Mouse (Mus musculus) T-helper 1 cell (primary cell): Measurements from ENCODE around the gene Ptprg.

ENCODE experiments used
- in situ Hi-C: fragments of 300-600 bp; cut with MboI, MseI; formaldehyde crosslinking; loops from one replicate; pipeline ENCODE4 v1.15.1; 2025; ENCODE audit warnings: high pct_unique_total_duplicates

Ptprg gene

DNA sequence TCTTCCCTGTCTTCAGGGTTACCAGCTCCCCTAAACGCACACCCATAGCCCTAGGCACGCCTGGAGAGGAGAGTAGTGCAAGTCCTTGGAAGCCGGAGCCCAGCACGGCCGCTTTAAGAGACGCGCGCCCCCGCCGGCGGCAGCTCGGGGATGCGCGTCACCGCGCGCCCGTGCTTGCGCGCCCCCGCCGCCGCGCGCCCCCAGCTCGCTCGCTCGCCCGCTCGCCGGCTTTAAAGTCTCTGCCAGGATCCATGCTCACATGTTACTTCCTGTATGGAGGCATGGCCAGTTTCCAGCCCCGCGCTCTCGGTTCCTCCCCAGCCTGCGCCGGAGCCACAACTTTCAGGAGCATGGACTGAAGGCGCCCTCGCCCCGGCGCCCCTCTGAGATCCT, at the start of gene Ptprg:
Gene Ptprg (plus strand): TSS at position 260 of the 393 bp plus-strand sequence.
- in situ Hi-C loops: no loop called here

DNA sequence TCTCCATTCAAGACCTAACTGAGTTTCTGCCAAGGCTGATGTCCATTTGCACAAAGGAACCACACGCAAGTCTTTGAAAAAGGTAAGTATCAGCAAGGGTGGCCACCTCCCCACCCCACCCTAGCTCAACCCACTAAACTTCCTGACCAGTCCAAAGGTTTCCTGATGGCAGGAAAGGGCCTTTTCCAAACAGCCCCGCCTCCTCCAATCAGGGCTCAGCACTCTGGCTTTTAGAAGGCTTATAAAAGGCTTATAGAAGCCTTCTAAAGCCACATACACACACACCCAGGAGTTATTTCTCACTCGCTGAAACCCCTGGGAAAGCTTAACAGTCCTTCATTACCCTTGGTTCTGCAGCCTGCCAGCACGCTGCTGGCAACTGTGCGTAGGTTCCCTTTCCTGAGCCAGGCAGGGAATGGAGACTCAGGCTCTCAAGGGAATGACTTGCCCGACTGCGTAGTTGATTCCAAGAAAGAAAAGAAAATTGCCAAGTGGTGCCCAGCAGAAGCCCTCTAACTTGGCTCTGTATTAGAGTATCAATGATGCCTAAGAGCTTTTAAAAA, 49.4 kb upstream of the Ptprg start:
- in situ Hi-C loops: no loop called here

DNA sequence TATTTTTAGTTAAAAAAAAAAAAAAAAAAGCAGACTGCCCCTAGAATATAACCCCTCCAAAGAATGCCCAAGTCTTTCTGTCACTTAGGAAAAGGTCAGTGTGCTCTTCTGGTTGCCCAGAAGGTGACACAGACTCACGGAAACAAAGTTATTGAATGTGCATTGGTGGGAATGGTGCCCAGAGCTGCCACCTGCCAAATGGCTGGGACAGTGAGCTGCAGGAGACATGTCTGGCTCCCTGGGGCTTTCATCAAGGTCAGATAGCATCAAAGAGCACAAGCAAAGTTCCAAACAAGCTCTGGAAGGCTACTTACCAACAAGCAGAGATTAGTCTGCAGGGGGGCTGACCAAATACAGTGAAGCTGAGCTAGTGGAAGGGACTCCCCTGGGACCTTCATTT, 43.2 kb upstream of the Ptprg start:
- in situ Hi-C loops: no loop called here

DNA sequence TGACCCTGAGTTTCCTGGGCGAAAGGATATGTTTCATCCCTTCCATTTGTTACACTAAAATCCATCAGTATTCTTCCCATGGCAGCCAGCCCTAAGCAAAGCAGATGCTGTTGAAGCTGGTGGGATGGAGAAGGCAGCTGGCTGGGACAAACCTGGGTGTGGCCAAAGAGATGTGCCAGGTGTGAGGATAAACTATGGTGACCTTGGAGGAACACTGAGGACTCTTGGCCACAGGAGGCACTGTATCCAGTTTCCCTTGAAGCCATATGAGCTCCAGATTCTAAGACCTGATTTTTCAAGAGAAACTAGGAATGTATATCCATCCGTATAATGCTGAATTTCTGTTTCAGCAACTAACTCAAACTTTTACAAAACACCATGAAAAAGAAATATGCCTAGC, 34.2 kb upstream of the Ptprg start:
- in situ Hi-C loops: no loop called here

DNA sequence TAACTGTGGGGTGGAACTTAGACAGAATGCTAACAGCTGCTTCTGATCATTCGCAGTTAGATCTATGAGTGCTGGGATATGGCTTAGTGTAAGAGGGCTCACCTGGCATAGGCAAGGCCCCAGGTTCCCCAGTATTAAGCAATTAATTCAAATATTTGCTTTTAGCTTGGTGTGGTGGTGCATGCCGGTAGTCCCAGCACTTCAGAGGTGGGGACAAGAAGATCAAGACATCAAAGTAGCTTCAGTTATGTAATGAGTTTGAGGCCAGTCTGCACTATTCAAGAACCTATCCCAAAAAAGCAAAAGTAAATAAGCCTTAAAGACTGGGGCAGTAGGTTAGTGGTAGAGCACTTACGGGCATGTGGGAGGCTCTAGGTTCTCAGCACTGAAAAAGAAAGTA, 30.3 kb upstream of the Ptprg start:
- in situ Hi-C loops: no loop called here

DNA sequence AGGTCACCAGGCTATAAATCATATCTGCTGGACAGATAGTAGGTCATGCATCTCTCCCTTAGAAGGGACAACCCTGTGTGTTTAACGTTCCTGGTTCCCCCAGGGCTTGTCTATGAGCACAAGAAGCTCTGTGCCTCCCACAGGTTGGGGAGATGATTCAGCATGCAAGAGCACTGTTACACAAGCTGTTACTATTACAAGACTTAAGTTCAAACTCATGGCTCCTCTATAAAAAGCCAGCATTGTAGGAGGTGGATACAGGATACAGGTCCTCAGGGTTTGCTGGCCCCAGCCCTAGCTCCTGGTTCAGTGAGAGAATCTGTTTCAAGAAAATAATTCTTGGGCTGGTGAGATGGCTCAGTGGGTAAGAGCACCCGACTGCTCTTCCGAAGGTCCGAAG, 23.7 kb upstream of the Ptprg start:
- in situ Hi-C loops: no loop called here

DNA sequence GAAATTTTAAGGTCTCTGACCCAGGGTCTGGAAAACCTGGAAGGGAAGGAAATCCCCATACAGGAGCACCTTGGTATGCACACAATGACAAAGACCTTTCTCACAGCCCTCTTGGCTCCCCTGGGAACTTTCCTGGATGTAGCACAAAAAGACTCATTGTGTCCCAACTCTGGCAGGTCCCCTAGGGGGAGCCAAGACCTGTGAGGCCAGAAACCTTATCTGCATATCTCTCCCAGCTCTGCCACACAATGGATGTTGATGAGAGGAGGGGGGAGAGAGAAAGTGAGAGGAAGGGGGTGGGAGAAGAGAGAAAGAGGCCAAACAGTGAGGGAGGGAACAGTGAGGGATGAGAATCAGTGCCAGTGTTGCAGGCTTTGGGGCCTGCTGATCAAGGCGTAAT, 18.9 kb upstream of the Ptprg start:
- in situ Hi-C loops: no loop called here

DNA sequence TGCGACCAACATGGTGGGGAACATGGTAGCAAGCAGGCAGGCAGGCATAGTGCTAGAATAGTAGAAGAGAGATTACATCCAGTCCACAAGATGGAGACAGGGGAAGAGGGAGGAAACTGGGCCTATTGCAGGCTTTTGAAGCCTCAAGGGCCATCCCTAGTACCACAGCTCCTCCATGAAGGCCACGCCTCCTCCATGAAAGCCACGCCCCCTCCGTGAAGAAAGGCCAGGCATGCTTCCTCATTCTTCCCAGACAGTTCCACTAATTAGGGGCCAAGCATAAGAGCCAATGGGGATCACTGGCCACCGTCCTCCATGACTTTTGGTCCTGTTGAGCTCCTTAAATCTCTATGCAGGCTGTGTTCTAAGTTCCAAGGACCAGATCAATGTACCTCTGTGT, 17.2 kb upstream of the Ptprg start:
- in situ Hi-C loops: no loop called here

DNA sequence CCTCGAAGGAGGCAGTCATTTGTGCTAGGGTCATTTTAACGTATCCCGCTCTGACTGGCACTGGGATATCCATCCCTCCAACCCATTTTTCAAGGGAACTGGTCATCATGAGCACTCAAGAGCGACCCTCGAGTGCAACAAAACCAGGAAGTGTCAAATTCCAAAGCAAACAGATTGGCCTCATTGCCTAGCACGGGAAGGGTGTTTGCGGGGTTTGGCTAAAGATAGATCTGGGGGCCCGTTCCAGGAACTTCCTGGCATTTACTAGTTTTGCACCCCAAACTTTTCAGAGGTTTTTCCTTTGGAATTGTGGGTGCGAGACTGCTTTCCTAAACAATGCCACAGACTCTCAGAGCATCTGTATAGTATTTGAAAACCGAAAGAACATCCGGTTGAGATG, 1.4 kb upstream of the Ptprg start:
- in situ Hi-C loops: no loop called here

DNA sequence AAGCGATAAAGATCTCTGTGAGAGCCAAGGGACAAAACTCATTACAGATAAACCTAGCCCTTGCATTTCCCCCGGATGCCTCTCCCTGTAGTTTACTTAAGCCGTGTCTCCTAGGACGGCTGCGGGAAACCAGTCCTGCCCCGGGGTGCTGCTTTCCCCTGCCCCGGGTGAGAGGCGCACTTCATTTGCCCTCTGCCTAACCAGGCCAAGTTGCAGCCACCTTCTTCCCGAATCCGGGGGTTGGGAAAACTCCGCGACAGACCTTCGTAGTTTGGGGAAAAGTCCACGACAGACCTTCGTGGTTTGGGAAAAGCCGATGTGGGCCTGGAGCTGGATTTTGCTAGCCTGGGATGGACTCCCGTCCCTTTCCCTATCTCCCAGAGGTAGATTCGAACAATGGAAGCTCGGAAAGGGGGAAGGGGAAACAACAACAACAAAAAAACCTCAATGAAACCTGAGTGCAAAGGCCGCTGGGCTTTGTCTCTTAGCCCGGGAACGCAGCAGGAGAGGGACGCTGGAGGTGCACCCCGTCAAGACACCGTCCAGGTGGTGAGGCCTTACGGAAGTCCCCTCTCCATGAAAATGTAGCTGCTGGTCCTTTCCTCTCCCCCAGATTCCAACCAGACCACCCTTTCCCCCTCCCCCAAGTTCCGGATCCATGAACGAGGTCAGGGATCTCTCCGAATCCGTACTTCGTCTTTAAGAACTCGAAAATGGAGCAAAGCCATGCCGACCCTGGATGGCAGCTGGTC, 635 bp upstream of the Ptprg start:
- in situ Hi-C loops: no loop called here

DNA sequence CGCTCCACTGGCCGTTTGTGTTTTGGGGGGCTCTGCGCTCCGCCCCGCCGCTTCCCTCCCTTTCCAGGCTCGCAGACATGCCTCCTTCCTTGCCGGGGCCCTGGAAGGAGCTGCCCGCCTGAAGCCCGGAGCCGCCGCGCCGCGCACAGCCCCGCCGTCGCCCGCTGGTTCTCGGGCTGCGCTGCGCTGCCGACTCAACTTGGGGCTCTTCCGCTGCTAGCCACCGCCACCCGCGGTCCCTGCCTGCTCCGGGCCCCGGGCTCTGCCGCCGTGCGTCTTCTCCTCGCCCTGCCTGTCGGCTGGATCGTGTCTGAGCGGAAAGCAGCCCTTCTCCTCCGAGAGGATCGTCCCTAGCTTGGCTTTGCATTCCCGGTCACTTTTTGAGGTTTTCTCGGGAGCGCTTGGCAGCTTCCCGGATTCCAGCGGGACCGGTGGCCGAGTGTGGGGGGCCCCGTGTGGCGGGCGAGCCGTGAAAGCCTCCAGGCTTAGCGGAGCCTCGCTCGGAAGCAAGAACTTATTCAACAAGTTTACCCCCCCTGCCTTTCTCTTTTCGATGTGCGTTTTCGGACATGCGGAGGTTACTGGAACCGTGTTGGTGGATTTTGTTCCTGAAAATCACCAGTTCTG, 460 bp downstream of the Ptprg start:
- in situ Hi-C loops: no loop called here

DNA sequence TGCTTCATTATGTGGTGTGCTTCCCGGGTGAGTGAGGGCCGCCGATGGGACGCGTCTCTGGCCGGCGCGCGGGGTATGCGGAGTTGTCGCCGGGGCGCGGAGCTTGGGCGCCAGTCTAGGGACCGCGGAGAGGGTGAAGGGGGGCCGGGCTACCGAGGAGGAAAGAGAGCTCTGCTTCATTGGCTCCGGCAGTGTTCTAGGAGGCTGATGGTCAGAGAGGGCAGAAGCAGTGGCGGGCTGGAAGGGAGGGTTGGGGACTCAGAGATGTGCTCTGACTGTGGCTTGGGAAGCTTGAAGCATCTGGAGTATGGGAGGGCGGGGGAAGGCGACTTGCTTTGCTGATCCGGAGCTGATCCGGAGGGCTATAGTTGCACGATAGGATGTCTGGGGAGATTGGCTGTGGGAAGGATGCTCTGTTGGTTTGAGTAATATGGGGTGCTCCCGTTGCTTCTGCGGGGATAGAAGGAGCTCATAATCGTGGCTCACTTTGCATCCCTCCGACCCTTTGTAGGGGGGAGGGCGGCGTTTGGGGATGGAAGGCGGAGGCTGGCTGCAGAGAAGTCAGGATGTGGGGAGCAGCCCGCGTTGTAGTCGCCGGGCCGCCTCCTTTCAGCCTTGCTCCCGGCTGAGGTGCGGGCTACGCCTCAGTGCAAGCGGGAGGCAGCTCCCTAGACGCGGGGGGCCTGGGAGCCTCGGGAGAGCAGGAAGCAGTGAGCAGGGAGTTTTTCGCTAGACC, 1.1 kb downstream of the Ptprg start:
- in situ Hi-C loops: no loop called here

DNA sequence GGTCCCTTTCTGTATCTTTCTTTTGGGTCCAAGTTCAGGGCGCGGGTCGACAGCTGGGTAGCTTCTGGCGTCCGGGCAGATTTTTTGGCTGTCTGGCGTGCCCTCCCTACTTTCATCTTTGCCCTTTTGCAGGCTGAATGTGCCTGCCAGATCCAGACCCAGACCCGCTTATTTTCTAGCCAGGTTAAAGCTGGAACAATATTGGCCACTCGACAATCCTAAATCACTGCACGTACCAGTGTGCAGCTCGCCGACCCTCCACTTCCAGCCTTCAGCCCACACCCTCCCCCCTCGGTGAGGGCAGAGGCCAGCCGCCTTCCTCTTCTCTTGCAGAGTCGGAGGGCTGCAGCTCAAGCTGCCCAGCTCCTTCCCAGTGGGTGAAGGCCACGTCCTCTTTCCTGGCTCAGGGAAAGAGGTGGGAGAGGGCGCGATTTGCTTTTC, 1.7 kb downstream of the Ptprg start:
- in situ Hi-C loops: no loop called here

DNA sequence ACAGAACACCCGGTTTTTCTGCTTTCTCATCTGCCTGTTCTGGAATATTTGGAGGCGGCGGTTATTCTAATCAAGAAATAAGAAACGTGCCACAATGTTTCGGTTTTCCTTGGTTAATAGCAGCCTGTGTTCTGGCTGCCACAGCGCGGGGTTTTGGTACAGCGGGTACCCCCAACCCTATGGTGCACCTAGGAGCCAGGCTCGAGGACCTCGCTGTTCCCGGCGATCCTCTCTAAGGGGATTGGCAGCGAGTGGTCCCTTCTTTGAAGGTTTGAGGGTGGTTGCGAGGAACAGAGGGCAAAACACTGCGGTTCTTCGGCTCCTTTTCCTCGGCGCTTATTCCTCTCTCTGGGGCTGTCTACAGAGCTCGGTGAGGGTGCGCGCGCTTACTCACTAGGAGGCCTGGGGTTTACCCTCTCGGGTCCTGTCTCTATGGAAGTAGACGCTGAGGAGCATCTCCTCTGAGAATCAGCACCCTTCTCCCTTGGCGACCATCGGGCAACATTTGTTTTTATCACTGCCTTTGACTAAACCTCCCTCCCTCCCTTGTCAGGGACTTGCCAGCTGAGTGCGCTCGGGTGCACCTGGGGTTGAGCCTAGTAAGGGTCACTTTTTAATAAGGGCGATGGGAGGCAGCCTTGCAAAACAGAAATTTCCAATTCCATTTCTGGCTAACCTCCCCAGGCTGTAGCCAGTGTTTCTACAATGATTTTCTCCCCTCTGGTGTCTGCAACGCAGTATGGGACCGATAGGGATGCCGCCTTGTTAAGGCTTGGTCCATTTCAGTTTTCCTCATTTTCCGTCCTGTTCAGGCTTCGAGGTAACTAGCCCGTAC, 2.4 kb downstream of the Ptprg start:
- in situ Hi-C loops: no loop called here

DNA sequence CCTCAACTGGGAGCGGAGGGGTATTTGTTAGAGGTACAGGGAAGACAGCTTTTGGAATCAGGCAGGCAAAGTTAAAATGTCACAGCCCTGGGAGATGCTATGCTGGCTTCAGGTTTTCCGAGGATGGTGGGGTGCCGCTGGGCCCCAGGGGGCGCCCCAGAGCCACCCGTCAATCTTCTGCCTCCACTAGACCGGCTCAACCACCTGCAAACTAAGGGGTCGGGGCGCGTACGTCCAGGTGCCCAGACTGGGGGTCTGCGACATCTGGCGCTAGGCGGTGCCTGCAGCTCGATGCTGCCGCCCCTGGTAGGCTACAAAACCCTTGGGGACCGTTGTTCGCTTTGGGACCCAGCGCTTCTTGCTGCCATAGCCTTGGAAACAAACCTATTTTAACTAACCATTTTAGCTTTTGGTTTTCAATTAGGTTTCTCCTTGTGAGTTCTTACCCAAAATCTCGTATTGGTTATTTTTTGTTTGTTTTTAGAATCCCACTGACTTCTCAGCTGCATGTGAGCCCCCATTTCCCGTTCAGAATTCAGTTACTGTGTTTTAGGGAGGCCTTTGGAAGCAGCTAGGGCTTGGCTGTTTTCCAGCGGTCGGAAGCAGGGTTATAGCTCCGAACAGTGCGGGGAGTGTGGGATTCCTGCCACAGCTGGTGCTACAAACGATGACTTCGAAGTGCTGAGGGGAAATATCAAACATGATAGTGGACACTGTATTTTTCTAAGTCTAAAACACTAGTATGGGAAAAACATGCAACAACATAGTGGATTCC, 3.2 kb downstream of the Ptprg start:
- in situ Hi-C loops: no loop called here

DNA sequence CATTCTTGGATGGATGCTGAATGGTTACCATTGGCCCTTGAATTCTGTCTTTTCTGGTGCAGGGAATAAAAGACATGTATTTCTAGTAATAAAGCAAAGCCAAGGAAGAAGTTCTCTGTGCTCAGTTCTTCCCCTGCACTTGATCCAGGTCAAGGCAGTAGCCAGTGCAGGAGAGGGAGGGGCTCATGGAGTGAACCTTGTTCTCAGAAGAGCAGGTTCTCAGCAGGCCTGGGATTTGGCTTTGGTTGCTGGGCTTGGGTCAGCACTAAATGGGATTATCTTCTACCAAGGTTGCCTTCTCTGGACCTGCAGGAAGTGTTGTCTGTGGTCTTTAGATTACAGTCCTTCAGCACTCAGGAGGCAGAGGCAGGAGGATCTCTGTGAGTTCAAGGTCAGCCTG, 5.2 kb downstream of the Ptprg start:
- in situ Hi-C loops: no loop called here

DNA sequence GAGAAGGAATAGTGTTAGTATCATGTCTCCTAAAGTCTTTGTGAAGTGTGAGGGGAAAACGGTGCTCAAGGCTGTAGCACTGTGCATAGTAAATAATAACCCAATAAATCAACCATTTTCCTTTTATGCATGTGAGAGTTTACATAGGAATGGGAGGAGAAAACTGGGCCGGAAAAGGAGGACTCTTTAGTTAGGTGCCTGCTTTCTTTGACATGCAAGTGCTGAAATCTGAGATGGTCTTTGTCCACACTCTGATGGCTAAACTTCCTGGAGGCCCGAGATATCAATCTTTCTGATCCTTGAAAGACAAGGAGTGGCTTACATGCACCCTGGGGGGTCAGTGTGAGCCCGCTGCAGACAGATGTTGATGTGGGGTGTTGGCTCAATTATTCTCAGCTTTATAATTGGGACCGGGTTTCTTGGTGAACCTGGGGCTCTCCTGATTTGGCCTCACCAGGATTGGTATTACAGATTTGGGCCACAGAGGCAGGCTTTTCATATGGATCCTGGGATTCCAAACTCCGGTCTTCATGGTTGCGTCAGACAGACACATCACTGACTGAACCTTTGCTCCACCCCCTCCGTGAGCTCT, 7.4 kb downstream of the Ptprg start:
- in situ Hi-C loops: no loop called here

DNA sequence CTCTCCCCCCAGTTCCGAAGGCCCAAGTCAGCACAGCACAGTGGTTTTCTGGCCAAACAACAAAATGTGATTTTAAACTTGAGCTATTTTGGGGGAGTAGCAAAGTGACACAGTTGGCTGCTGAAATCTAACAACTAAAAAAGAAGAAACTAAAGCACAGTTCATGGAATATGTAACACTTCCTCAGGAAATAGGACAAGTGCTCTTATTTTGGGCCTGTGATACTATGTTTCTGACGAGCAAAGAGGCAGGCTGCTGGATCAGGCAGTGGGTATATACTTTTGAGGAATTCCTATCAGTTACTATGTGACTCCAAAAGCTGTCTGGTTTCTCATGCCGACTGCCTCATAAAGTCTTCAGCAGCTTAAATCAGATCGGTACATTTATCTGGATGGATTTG, 8.1 kb downstream of the Ptprg start:
- in situ Hi-C loops: no loop called here

DNA sequence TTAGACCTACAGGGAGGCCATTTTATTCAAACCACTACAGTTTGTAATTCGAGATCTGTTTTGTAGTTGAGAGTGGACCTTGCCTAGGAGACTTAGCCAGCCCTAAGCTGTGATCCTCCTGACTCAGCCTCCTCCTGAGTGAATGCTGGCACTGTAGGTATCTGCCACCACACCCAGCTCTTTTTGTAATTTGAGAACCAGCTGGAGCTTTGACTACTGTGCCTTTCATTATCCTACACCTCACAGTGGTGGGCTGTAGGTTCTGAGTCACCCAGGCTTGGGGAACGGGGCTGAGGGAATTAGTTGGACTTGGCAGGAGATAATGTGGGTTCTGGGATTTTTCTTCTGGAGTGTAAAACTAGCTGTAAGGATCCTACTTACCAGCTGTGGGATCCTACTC, 9.5 kb downstream of the Ptprg start:
- in situ Hi-C loops: no loop called here

DNA sequence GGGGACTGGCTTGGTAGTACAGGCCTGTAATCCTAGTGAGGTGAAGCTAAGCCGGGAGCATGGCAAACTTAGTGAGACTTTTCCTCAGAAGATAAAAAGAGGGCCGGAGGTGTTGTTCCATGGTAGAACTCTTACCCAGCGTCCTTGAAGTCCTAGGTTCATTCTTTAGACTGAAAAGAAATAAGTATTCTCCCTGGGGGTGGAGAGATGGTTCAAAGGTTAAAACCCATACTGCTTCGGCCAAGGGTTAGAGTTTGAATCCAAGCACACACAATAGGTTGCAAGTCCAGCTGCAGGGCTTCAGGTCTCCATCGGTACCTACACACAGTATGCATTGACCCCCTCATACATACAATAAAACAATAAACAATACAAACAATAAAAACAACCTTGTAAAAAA, 10.3 kb downstream of the Ptprg start:
- in situ Hi-C loops: no loop called here

DNA sequence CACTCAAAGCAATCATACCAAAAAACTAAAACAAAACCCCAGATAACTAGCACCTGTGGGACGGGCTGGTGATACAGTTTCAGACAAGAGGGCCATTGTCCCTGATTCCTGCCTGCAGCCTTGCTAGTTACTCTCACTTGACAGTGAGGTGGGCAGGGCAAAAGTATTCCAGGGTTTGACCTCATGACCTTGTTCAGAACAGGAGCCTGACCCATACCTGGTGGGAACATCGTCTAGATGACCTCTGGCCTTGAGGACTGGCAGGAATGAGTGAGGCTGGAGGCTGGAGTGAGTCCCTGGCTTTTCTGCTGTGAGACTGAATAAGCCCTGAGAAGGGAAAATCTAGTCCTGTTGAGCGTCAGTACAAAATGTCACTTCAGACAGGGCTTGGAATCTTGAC, 11.1 kb downstream of the Ptprg start:
- in situ Hi-C loops: no loop called here
